Mouse (Mus musculus) liver, embryonic 14.5 days (tissue): ENCODE results near the gene OR5BS1P.

ENCODE experiments used
- CTCF ChIP-seq: IDR thresholded peaks from 2 replicates; pipeline ENCODE4 v1.5.1; 2016; ENCODE audit warnings: antibody characterized with exemption, low read depth, control low read depth
- EP300 ChIP-seq: IDR thresholded peaks from 2 replicates; pipeline ENCODE4 v1.6.1; 2016; ENCODE audit warnings: antibody characterized with exemption, low read depth

- TF ChIP-seq CTCF (no peak), EP300 (no peak)
These were observed 1.8 kb downstream of the OR5BS1P start for GRCm38 (mm10) chr15:98471539-98471938.
